Mouse (Mus musculus) cerebellum, adult 8-10 months (tissue): ENCODE results near the gene Ush2a.

Experiments used
- DNase-seq: peaks from one replicate; pipeline ENCODE4 v3.0.0; 2022

Gene Ush2a

GRCm38 (mm10) chr1:188261903-188262682 is at the start of gene Ush2a:
Ush2a (plus strand) TSS chr1:188262023.
- DNase-seq: no peak

- no peak for DNase-seq
Measured at GRCm38 (mm10) chr1:188214885-188215611, 46.8 kb upstream of the Ush2a start.

- no peak for DNase-seq
Measured at GRCm38 (mm10) chr1:188221226-188221792, 40.5 kb upstream of the Ush2a start.

- no peak for DNase-seq
Measured at GRCm38 (mm10) chr1:188233036-188233724, 28.6 kb upstream of the Ush2a start.

DNA sequence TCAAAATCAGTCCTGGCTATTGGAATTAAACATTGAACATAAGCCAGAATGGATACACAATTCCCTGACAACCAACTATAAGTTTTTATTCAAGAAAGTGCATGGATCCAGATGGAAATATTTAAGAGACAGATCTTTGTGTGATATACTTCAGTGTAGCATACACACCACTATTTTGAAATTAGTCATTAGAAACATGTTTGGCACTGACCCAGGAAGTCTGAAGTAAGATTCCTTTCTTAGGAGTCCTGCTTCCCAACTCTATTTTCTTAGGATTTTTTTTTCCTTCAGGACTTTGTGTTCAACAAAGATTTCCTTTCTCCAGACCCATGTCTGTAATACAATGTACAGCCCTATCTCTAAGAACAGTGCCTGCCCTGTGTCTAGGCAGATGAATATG is 23.2 kb upstream of the Ush2a start:
- no peak for DNase-seq

DNA sequence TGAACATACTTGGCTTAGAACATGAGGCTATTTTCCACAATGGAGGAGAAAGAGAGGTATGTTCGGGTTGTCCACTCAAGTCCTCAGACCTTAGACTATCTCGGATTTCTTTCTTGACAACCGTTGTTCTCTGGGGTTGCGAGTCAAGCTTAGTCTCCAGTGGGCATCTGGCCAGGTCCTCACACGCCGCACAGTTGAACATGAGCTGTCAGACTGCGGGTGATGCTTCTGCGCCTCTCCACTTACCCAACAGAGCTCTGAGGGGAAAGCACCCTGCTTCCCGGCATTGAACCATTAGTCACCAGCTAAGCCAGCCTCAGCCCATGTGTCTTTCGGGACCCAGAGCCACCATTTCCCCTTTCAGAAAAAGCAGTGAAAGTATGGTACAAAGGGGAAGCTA is 20.1 kb upstream of the Ush2a start:
- DNase-seq: no peak

DNA sequence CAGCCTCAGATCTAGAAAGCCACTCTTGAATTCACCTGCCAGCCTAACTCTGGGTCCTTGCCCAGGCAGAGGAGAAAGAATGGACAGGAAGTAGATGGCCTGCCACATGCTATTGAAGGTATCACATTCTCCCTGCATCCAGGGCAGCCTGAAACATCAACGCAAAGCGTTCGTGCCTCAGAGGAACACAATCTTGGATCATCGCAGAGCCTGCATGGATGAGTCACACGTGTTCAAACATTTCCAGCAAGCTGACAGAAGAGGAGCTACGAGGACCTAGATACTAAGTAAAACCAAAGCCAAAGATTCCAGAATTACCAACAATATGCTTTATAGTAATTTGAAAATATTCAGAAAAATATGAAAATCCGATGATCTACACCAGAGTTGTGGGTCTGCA is 4.3 kb upstream of the Ush2a start:
- DNase-seq: peak; percentile 1

GRCm38 (mm10) chr1:188260259-188261107 is 1.3 kb upstream of the Ush2a start:
- no peak for DNase-seq

- no peak for DNase-seq
Measured at GRCm38 (mm10) chr1:188267127-188267722, 5.4 kb downstream of the Ush2a start.

DNA sequence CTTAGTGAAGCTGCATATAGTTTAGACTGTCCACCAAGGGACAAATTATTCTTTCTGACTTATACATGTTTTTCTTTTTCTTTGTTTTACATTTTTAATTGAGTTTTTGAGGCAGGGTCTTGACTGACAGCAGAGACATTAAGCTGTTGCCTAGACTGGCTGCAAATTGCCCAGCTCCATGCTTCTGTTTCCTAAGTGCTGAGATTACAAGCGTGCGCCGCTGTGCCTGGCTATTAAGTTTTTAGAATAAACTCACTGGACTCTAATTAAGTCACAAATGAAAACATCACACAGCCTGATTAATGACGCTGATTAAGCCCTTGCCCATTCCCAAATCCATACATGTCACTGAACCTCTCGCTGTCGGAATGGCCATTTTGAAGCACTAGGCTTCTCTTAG is 7.2 kb downstream of the Ush2a start:
- no peak for DNase-seq

DNA sequence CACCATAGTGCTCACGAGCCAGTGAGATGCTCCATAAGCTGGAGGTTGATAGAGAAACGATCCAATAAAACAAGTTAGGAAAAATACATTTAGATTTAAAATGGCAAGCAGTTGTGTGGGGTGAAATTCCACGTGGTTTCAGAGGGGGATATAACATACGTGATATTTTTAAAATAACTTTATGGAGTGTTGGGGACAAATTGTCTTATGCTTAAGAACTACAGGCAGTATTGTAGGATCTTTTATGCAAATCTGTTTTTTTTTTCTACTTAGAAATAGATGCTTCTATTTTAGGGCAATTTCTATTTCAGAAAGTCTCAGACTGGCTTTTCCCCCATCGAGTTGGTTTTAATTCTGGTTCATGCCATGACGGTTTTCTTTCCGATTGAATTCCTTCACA is 51.5 kb downstream of the Ush2a start:
- DNase-seq: no peak

GRCm38 (mm10) chr1:188316574-188316973 is 54.8 kb downstream of the Ush2a start:
- no peak for DNase-seq

DNA sequence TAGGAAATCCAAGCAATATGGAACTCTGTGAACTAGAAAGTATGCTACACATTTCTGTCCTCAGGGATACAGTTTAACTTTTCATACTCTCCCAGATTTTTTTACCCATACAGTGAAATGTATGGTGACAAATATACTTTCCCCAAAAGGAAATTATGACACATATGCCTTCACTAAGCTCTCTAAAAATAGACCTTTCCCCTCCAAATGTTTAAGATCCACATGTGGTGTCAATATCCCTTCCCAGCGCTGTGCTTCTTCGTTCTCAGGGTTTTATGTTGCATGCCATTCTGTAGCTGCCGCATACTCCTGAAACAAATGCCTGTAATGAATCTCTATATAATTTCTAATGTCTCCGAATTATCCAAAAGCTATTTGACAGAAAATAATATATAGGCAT is 58.4 kb downstream of the Ush2a start:
- DNase-seq: no peak

DNA sequence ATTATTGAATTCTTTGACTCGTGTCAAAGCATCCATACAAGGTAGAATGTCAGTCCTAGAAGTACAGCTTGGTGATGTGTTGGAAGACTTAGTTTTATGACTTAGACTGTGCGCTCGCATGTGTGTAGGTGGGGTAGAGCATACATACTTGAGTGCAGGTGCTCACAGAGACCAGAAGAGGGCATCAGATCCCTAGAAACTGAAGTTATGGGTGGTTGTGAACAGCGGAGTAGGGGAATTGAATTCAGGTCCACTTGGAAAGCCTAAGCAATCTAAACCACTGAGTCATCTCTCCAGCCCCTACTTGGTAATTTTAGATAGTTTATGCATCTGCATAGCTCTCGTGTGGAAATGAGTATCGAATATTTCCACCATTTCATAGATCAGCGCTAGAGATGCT is 59.7 kb downstream of the Ush2a start:
- no peak for DNase-seq

GRCm38 (mm10) chr1:188330406-188330805 is 68.6 kb downstream of the Ush2a start:
- no peak for DNase-seq

DNA sequence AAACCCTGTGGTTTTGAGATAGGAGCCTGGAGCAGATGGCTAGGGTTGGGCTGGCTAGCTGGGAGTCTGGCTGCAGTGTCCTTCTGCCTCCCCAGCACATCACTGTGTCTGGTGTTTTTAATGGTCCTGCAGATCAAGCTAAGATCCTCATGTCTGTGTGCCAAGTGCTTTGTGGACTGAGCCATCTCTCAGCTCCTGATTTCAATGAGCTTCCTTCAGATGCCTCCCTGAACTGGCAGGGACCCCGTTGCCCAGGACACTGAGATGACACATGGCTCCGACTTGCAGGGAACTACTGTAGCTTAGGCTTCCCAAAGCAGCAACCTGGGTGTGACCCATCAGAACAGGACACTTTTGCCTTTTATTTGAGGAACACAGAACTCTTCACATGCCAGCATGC is 72.1 kb downstream of the Ush2a start:
- DNase-seq: no peak

GRCm38 (mm10) chr1:188347762-188348161 is 85.9 kb downstream of the Ush2a start:
- DNase-seq: no peak

GRCm38 (mm10) chr1:188354726-188355125 is 92.9 kb downstream of the Ush2a start:
- no peak for DNase-seq

DNA sequence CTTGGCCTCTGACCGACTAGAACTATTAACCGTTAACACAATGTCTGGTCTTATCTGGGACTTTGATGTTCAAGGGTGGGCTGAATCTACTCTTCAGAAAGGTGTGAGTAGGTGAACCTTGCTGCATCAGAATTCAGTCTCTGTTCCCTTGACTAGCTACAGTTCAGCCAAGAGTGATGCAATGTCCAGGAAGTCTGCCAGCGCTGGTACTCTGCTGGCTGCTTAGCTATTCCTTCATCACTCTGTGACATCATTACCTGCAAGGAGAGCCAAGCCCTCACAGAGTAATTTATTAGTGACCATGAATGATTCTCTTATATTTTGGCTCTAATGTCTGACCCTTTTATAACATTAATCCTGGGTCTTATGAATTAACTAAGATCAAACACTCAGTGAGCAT is 101.7 kb downstream of the Ush2a start:
- peak; percentile 1 for DNase-seq

DNA sequence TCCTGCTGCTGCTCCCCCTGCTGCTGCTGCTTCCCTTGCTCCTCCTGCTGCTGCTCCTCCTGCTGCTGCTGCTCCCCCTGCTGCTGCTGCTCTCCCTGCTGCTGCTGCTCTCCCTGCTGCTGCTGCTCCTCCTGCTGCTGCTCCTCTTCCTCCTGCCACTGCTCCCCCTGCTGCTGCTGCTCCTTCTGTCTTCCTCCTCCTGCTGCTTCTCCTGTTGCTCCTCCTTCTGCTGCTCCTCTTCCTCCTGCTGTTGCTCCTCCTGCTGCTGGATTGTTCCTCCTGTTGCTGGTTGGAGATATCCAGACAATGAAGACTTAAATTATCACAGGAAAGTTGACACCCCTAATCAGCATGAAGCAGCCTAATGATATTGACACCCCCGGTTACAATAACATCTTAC is 123.4 kb downstream of the Ush2a start:
- no peak for DNase-seq

DNA sequence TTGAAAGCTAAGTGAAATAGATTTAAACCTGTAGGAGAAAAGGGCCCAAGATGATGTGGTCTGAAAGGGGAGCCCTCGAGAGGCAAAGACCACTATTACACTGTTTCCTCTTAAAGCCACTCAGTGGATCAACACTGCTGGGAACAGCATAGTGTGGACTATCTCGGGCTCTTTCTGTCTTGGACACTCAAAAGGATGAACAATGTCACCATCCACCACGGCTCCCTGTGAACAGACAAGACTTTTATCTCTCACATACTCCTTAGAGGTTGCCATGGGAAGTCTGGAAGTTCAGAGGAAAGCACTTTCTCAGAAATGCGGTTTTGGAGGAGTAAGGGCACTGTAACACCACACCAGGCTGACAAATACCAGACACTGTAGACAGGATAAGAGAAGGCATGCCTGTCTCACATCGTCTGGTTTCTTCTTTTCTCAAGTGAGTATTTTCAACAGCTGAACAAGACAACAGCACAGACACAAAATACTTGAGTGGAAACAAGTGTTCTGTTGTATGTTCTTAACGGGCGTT is 124.0 kb downstream of the Ush2a start:
- no peak for DNase-seq

- DNase-seq: no peak
Measured at GRCm38 (mm10) chr1:188387321-188387720, 125.5 kb downstream of the Ush2a start.
